In the genomic region with DNA sequence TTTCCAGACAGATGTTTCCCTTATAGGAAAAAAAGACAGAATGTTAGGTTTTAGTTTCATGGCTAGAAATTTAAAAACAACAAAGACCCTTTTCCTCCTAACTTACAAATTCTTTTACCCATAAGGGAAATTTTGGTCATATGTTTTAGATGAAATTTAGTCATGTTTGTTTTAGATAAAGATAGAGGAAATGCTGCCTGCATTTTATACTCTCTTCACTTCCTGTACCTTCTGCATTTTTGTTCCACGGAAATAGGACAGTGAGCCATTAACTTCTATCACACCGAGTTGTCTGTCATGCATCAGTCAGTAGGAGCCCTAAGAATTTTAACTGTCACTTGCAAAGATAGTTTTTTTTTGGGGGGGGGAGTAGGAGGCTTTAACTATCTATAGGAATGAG, we compare ENCODE assay signal across 16 mouse cellular contexts.
"Had no signal": no experiment of that assay in that cellular context is flagged by ENCODE, and none has a peak within 500 bp of the region (broad histone marks: within the 10 kb centered on the region; RNA-seq: fewer than 3 reads in every experiment).

No protein-coding gene starts in this region.

- H3K27me3 ChIP-seq: lung, embryonic 15.5 days; megakaryocyte, embryonic 14.5 days; midbrain, embryonic 15.5 days; neural tube, embryonic 12.5 days had no signal

- H3K36me3 ChIP-seq: lung, embryonic 15.5 days; midbrain, embryonic 13.5 days; midbrain, embryonic 15.5 days; neural tube, embryonic 12.5 days had no signal

- H3K27ac ChIP-seq: lung, embryonic 15.5 days; macrophage; midbrain, embryonic 13.5 days; midbrain, embryonic 15.5 days; neural tube, embryonic 12.5 days had no signal

- H3K9me3 ChIP-seq: lung, embryonic 15.5 days; megakaryocyte, embryonic 14.5 days; midbrain, embryonic 13.5 days; midbrain, embryonic 15.5 days; neural tube, embryonic 12.5 days had no signal

- DNase-seq: lung, adult 2 months; lung, postnatal 14 days; lung, postnatal 36 days; right cerebral cortex, postnatal 14 days; spleen, adult 18-20 months; thymus, adult 18-20 months; thymus, postnatal 14 days; thymus, postnatal 36 days had no signal

- H3K4me3 ChIP-seq: lung, embryonic 15.5 days; megakaryocyte, embryonic 14.5 days; midbrain, embryonic 13.5 days; midbrain, embryonic 15.5 days; neural tube, embryonic 12.5 days had no signal

- H3K4me1 ChIP-seq: lung, embryonic 15.5 days; midbrain, embryonic 13.5 days; midbrain, embryonic 15.5 days; neural tube, embryonic 12.5 days had no signal

- H3K4me2 ChIP-seq: lung, embryonic 15.5 days; midbrain, embryonic 11.5 days; midbrain, embryonic 13.5 days; midbrain, embryonic 15.5 days; neural tube, embryonic 12.5 days had no signal

- ATAC-seq: lung, postnatal 0 days; midbrain, embryonic 13.5 days; midbrain, embryonic 15.5 days had no signal

- H3K9ac ChIP-seq: lung, embryonic 15.5 days; midbrain, embryonic 13.5 days; midbrain, embryonic 15.5 days; neural tube, embryonic 12.5 days had no signal
